Mouse (Mus musculus): Measurements from ENCODE around the gene Actr5. TPM values are rescaled to one million over a fixed set of nuclear protein-coding genes. Genes with fewer than 3 reads are reported as not detected.

Gene Actr5
- polyA plus RNA-seq (2015; fragmentation: Nextera tagmentation; extraction: Ambion mirVana) = 10.1 and 11.1 TPM in 2 replicates

DNA sequence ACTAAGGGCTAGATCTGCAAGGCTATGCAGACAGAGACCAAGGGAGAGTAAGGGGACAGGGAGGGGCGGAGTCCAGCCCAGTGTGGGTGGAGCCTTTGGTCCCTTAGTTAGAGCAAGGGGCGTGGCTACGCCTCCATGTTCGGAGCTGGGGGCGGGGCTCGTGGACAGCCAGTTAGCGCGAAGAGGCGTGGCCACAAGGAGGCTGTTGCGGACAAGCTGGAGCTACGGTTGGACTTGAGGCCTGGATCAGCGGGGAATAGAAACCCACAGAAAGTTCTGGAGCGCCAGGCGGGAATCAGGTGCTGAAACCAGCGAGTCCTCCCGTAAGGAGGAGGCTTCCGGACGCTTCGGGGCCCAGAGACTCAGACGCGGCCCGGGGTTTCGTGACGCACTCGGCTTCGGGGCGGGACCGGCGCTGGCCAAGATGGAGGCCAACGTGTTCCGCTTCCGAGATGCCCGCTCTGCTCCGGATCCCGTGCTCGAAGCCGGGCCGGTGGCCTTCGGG, at the start of gene Actr5:
Gene Actr5 (plus strand): TSS at position 171 of the 505 bp plus-strand sequence.
- H3K4me3 ChIP-seq = peak within 1 kb of the TSS; percentile 80
- peaks cover 15% of the 10 kb centered on the region for H3K4me1 ChIP-seq
- H3K9me3 ChIP-seq = no peaks in the 10 kb centered on the region
- H3K27ac ChIP-seq = peak within 1 kb of the TSS; percentile 92
- 0% methylated on average over 39 of the region's 39 CpGs for WGBS
- H3K36me3 ChIP-seq = peaks cover 25% of the 10 kb centered on the region
- peak; percentile 97 for ATAC-seq (ENCODE audit: borderline replicate concordance, extremely low read depth, low FRiP score, low TSS enrichment)
- peak within 1 kb of the TSS; percentile 66 for H3K9ac ChIP-seq
- H3K27me3 ChIP-seq = peaks cover 23% of the 10 kb centered on the region
- peak within 1 kb of the TSS; percentile 73 for H3K4me2 ChIP-seq

- no peak overlapping the region for H3K4me2 ChIP-seq
- H3K9ac ChIP-seq = no peak overlapping the region
- no peak overlapping the region for H3K27ac ChIP-seq
- no peaks in the 10 kb centered on the region for H3K36me3 ChIP-seq
- H3K9me3 ChIP-seq = no peaks in the 10 kb centered on the region
- 68% methylated on average over 4 of the region's 4 CpGs for WGBS
- no peaks in the 10 kb centered on the region for H3K4me1 ChIP-seq
- H3K4me3 ChIP-seq = no peak overlapping the region
- 0 out of 2 replicates have a peak, but pooled peaks cover under 1% of the 10 kb centered on the region for H3K27me3 ChIP-seq
- ATAC-seq (ENCODE audit: borderline replicate concordance, extremely low read depth, low FRiP score, low TSS enrichment) = no peak
Measured at GRCm38 (mm10) chr2:158579979-158580378, 44.7 kb upstream of the Actr5 start.

DNA sequence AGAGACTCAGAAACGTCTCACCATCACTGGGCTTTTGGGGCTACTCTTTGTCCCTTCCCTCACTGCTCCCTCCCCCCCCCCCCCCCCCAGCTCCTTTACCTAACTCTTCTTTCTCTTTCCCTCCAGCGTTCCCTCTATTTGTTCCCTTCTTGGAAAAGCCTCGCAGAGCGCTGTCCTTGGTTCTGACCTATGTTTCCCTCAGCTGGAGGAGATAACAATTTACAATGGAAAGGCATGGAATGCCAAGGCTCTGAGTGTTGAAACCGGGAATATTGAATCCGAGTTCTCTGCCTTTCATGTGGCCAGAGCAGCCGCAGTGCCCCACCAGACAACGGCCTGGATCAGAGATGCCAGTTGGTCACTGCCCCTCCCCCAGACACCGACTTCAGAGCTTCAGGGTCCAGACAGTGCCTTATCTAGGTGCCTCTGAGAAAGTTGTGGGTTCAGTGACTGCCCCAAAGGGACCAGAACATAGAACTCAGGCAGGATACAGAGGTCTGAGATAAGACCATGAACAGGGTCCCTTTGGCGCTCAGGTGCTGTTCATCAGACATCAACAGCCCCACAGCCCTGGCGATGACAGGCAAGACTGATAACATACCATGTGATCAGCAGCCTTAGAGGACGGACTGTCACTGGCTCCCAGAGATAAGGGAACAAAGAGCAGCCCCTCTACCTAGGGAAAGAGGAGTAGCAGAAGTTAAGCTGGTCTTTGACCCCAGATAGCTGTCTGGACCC, 39.9 kb upstream of the Actr5 start:
- Histone ChIP-seq H3K4me1 (no peaks in the 10 kb centered on the region), H3K36me3 (no peaks in the 10 kb centered on the region), H3K4me3 (no peak overlapping the region), H3K9me3 (no peaks in the 10 kb centered on the region), H3K27me3 (0 out of 2 replicates have a peak, but pooled peaks cover 4% of the 10 kb centered on the region), H3K27ac (no peak overlapping the region), H3K9ac (no peak overlapping the region), H3K4me2 (no peak overlapping the region)
- ATAC-seq (ENCODE audit: borderline replicate concordance, extremely low read depth, low FRiP score, low TSS enrichment) = no peak
- 8% methylated on average over 12 of the region's 12 CpGs for WGBS

GRCm38 (mm10) chr2:158588524-158589271, 36.0 kb upstream of the Actr5 start:
- 40% methylated on average over 8 of the region's 8 CpGs for WGBS
- H3K36me3 ChIP-seq = no peaks in the 10 kb centered on the region
- H3K9me3 ChIP-seq = no peaks in the 10 kb centered on the region
- no peak overlapping the region for H3K27ac ChIP-seq
- no peak overlapping the region for H3K9ac ChIP-seq
- no peak overlapping the region for H3K4me3 ChIP-seq
- H3K27me3 ChIP-seq = 0 out of 2 replicates have a peak, but pooled peaks cover 4% of the 10 kb centered on the region
- no peak for ATAC-seq (ENCODE audit: borderline replicate concordance, extremely low read depth, low FRiP score, low TSS enrichment)
- H3K4me2 ChIP-seq = no peak overlapping the region
- no peaks in the 10 kb centered on the region for H3K4me1 ChIP-seq

- 45% methylated on average over 3 of the region's 3 CpGs for WGBS
Measured at GRCm38 (mm10) chr2:158590495-158590894, 34.2 kb upstream of the Actr5 start.

DNA sequence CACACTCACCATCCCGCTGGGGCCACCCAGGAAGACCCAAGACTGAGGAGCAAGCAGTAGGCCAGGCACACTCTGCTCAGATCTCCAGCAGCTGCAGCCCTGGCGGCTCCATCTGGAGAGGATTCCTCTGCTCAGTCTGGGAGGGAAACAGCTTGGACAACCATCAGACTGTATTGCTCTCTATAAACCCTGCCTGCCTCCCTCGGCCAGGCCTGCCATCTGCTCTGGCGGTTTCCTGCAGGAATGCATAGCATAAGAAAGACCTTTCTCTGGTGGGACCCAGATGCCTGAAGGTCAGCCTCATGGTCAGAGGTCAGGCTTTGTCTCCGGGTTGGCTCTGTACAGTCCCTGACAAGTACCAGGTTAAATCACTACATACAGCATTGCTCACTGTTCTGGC, 33.4 kb upstream of the Actr5 start:
- 35% methylated on average over 5 of the region's 5 CpGs for WGBS
- 0 out of 2 replicates have a peak, but pooled peaks have one; percentile 27 for ATAC-seq (ENCODE audit: borderline replicate concordance, extremely low read depth, low FRiP score, low TSS enrichment)

More at GRCm38 (mm10) chr2:158590495-158590894, 34.2 kb upstream of the Actr5 start:
- no peak overlapping the region for H3K4me2 ChIP-seq
- ATAC-seq (ENCODE audit: borderline replicate concordance, extremely low read depth, low FRiP score, low TSS enrichment) = no peak
- no peaks in the 10 kb centered on the region for H3K4me1 ChIP-seq
- no peak overlapping the region for H3K9ac ChIP-seq
- H3K27me3 ChIP-seq = peaks cover 10% of the 10 kb centered on the region; the same call in 1 of the 2 replicates
- H3K27ac ChIP-seq = no peak overlapping the region
- H3K36me3 ChIP-seq = no peaks in the 10 kb centered on the region
- H3K9me3 ChIP-seq = no peaks in the 10 kb centered on the region
- no peak overlapping the region for H3K4me3 ChIP-seq

DNA sequence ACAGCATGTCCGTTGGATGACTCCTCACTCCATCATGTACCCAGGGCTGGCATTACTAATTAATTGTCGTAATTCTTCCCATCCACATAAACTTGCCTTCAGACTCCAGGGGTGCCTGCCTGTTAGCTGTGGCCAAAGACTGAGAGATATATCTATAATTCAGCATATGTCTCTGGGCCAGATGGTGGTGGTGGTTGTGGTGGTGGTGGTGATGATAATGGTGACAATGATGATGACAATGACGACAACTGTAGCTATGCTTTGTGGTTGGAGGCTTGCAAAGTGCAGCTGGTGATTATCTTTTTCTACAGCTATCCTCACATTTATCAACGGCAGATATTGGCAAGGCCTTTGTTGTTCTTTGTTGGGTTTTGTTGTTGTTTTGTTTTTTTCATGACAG, 31.3 kb upstream of the Actr5 start:
- no peaks in the 10 kb centered on the region for H3K4me1 ChIP-seq
- H3K9ac ChIP-seq = no peak overlapping the region
- ATAC-seq (ENCODE audit: borderline replicate concordance, extremely low read depth, low FRiP score, low TSS enrichment) = no peak
- no peak overlapping the region for H3K27ac ChIP-seq
- no peak overlapping the region for H3K4me3 ChIP-seq
- H3K27me3 ChIP-seq = peaks cover 14% of the 10 kb centered on the region; the same call in 1 of the 2 replicates
- H3K36me3 ChIP-seq = no peaks in the 10 kb centered on the region
- 72% methylated on average over 4 of the region's 4 CpGs for WGBS
- no peak overlapping the region for H3K4me2 ChIP-seq
- H3K9me3 ChIP-seq = no peaks in the 10 kb centered on the region

More for the DNA sequence above, 33.4 kb upstream of the Actr5 start:
- Histone ChIP-seq H3K4me2 (no peak overlapping the region), H3K4me1 (no peaks in the 10 kb centered on the region), H3K27ac (no peak overlapping the region), H3K27me3 (peaks cover 14% of the 10 kb centered on the region; the same call in 1 of the 2 replicates), H3K36me3 (no peaks in the 10 kb centered on the region), H3K4me3 (no peak overlapping the region), H3K9ac (no peak overlapping the region), H3K9me3 (no peaks in the 10 kb centered on the region)

DNA sequence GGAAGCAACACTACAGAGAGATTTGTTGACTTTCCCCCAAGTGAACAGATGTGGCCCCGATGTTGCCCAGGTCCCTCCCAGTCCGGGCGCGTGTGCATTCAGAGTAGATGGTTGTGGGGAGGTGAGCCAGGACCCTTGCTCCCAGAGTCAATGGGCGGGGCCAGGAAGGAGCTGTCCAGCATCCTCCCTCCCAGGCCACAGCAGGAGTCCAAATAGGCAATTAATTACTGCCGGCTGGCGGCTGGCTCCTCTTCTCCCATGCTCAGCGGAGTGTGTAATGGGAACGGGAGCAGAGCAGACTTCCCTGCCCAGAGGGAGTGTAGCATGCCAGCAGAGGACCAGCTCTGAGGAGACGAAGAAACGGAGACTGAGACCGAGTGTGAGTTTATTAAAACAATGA, 29.6 kb upstream of the Actr5 start:
- no peaks in the 10 kb centered on the region for H3K36me3 ChIP-seq
- WGBS = 2% methylated on average over 12 of the region's 12 CpGs
- peaks cover 17% of the 10 kb centered on the region; the same call in 1 of the 2 replicates for H3K27me3 ChIP-seq
- no peak overlapping the region for H3K4me2 ChIP-seq
- H3K4me1 ChIP-seq = no peaks in the 10 kb centered on the region
- H3K9me3 ChIP-seq = no peaks in the 10 kb centered on the region
- no peak overlapping the region for H3K4me3 ChIP-seq
- ATAC-seq (ENCODE audit: borderline replicate concordance, extremely low read depth, low FRiP score, low TSS enrichment) = no peak
- no peak overlapping the region for H3K27ac ChIP-seq
- no peak overlapping the region for H3K9ac ChIP-seq

DNA sequence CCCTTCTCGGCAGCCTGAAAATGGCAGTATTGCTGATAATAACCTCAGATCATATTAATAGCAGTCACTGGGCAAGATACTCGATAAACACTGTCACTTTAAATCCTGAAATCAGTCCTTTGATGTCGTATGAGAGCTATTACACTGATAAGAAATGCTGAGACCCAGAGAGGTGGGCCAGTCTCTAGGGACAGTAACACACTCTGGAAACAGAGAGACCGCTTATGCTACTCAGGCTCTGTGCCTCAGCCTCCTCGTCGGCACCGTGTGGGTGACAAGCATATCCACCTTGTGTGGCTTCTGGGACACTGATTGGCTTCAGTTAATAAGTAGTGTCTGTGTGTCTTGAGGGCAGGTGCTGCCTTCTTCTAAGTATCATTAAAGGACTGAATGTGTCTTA, 29.1 kb upstream of the Actr5 start:
- H3K9me3 ChIP-seq = no peaks in the 10 kb centered on the region
- H3K4me2 ChIP-seq = no peak overlapping the region
- H3K27ac ChIP-seq = no peak overlapping the region
- ATAC-seq (ENCODE audit: borderline replicate concordance, extremely low read depth, low FRiP score, low TSS enrichment) = no peak
- no peak overlapping the region for H3K9ac ChIP-seq
- 22% methylated on average over 7 of the region's 7 CpGs for WGBS
- H3K4me3 ChIP-seq = no peak overlapping the region
- H3K36me3 ChIP-seq = no peaks in the 10 kb centered on the region
- peaks cover 17% of the 10 kb centered on the region; the same call in 1 of the 2 replicates for H3K27me3 ChIP-seq
- no peaks in the 10 kb centered on the region for H3K4me1 ChIP-seq

GRCm38 (mm10) chr2:158596803-158597202, 27.9 kb upstream of the Actr5 start:
- H3K36me3 ChIP-seq = no peaks in the 10 kb centered on the region
- H3K9me3 ChIP-seq = no peaks in the 10 kb centered on the region
- no peak overlapping the region for H3K4me2 ChIP-seq
- H3K27ac ChIP-seq = no peak overlapping the region
- H3K4me3 ChIP-seq = no peak overlapping the region
- H3K27me3 ChIP-seq = peaks cover 23% of the 10 kb centered on the region; the same call in 1 of the 2 replicates
- no peaks in the 10 kb centered on the region for H3K4me1 ChIP-seq
- WGBS = 54% methylated on average over 1 of the region's 1 CpGs
- no peak for ATAC-seq (ENCODE audit: borderline replicate concordance, extremely low read depth, low FRiP score, low TSS enrichment)
- H3K9ac ChIP-seq = no peak overlapping the region

DNA sequence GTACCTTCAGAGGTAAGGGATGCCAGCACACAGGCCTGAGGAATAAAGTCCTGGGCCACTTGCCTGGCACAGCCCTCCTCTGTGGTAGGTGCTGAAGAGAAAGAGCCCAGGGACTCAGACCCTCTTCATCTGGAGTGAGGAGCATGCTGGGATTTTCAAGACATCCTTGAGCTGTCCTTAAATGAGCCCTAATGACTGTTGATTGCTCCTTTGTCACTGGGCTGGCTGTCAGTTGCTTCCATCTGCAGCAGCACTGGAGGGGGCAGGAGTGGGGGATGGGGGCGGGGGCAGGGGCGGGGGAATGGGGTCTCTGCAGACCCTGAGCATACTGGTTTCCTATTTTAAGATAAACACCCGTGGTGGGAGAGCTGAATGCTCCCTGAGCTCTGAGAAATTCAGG, 24.2 kb upstream of the Actr5 start:
- H3K9ac ChIP-seq = no peak overlapping the region
- H3K9me3 ChIP-seq = no peaks in the 10 kb centered on the region
- ATAC-seq (ENCODE audit: borderline replicate concordance, extremely low read depth, low FRiP score, low TSS enrichment) = no peak
- H3K4me2 ChIP-seq = no peak overlapping the region
- no peaks in the 10 kb centered on the region for H3K36me3 ChIP-seq
- peaks cover 46% of the 10 kb centered on the region for H3K27me3 ChIP-seq
- no peak overlapping the region for H3K4me3 ChIP-seq
- WGBS = 22% methylated on average over 3 of the region's 3 CpGs
- no peak overlapping the region for H3K27ac ChIP-seq
- H3K4me1 ChIP-seq = no peaks in the 10 kb centered on the region

GRCm38 (mm10) chr2:158601326-158601725, 23.4 kb upstream of the Actr5 start:
- Histone ChIP-seq H3K36me3 (no peaks in the 10 kb centered on the region), H3K9ac (no peak overlapping the region), H3K27me3 (peaks cover 48% of the 10 kb centered on the region), H3K27ac (no peak overlapping the region), H3K4me2 (no peak overlapping the region), H3K9me3 (no peaks in the 10 kb centered on the region), H3K4me3 (no peak overlapping the region), H3K4me1 (no peaks in the 10 kb centered on the region)
- 90% methylated on average over 1 of the region's 1 CpGs for WGBS
- ATAC-seq (ENCODE audit: borderline replicate concordance, extremely low read depth, low FRiP score, low TSS enrichment) = no peak
